Mouse (Mus musculus): ENCODE measurements around the gene Pik3ap1. TPM values are rescaled to one million over a fixed set of nuclear protein-coding genes. Genes with fewer than 3 reads are reported as not detected.

The Pik3ap1 gene
- polyA plus RNA-seq, 1 experiment: 0.16 TPM

DNA sequence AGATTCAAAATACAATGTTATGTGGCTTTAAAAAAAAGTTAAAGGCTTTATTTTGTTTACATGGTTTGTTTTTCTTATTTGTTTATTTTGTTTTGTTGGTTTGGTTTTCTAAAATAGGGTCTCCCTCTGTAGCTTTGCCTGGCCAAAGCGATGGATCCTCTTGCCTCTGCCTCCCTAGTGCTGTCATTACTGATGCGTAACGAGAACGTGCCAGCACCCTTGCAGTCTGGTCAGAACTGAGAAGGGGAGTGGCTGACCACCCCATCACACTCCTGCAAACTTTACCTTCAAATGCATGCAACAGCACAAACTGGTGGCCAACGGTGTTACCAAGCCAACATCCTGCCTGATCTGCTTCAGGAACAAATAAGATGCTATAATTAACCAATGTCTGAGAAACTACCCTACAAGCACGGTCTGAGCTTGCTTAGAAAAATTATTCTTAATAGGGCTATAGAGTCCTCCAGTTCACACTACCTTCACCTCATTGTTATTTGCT, 42.3 kb downstream of the Pik3ap1 start:
- Histone ChIP-seq H3K4me3 (ENCODE audit: low read depth, low read length) (no peak overlapping the region), H3K9me3 (replicated peaks; ENCODE audit: control insufficient read depth, insufficient read depth, low read length, poor library complexity, severe bottlenecking) (0 out of 2 replicates have a peak, but pooled peaks cover 2% of the 10 kb centered on the region), H3K27ac (ENCODE audit: insufficient read depth, low read length) (no peak overlapping the region), H3K4me1 (ENCODE audit: control insufficient read depth, insufficient read depth, low read length) (no peaks in the 10 kb centered on the region), H3K36me3 (ENCODE audit: control insufficient read depth, insufficient read depth, low read length, poor library complexity, severe bottlenecking) (no peaks in the 10 kb centered on the region), H3K27me3 (ENCODE audit: control insufficient read depth, insufficient read depth, low read length, poor library complexity, severe bottlenecking) (no peaks in the 10 kb centered on the region), H3K9ac (ENCODE audit: low read depth, poor library complexity, severe bottlenecking) (no peak overlapping the region)
- no peak for TF ChIP-seq CTCF (IDR thresholded peaks at IDR 0.05; ENCODE audit: low read depth, low read length)
- TF ChIP-seq POLR2A (IDR thresholded peaks at IDR 0.05; ENCODE audit: insufficient read depth, low read length): no peak
- TF ChIP-seq EP300 (IDR thresholded peaks at IDR 0.05; ENCODE audit: insufficient read depth, low read depth, low read length): no peak

DNA sequence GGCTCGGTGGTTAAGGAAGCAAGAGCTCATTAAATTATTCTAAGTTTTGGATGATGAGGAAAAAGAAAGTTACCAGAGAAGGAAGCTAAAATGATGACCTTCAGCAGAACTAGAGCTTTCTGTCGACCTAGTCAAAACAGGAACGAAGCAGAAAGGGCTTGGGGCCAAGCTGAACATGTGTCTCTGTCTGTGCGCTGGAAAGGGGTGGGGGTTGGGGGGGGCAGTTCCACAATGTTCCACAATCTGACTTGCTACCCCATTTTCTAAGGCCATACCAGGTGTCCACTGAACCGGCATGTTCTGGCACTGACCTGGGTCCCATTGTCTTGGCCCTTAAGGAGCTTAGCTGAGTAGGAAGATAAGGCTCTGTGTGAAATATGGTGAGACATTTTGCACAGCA, 43.2 kb downstream of the Pik3ap1 start:
- Histone ChIP-seq H3K27me3 (ENCODE audit: control insufficient read depth, insufficient read depth, low read length, poor library complexity, severe bottlenecking) (no peaks in the 10 kb centered on the region), H3K4me3 (ENCODE audit: low read depth, low read length) (no peak overlapping the region), H3K9ac (ENCODE audit: low read depth, poor library complexity, severe bottlenecking) (no peak overlapping the region), H3K36me3 (ENCODE audit: control insufficient read depth, insufficient read depth, low read length, poor library complexity, severe bottlenecking) (no peaks in the 10 kb centered on the region), H3K27ac (ENCODE audit: insufficient read depth, low read length) (no peak overlapping the region), H3K9me3 (replicated peaks; ENCODE audit: control insufficient read depth, insufficient read depth, low read length, poor library complexity, severe bottlenecking) (0 out of 2 replicates have a peak, but pooled peaks cover 2% of the 10 kb centered on the region), H3K4me1 (ENCODE audit: control insufficient read depth, insufficient read depth, low read length) (no peaks in the 10 kb centered on the region)
- TF ChIP-seq EP300 (IDR thresholded peaks at IDR 0.05; ENCODE audit: insufficient read depth, low read depth, low read length) (no peak), POLR2A (IDR thresholded peaks at IDR 0.05; ENCODE audit: insufficient read depth, low read length) (no peak), CTCF (IDR thresholded peaks at IDR 0.05; ENCODE audit: low read depth, low read length) (no peak)

DNA sequence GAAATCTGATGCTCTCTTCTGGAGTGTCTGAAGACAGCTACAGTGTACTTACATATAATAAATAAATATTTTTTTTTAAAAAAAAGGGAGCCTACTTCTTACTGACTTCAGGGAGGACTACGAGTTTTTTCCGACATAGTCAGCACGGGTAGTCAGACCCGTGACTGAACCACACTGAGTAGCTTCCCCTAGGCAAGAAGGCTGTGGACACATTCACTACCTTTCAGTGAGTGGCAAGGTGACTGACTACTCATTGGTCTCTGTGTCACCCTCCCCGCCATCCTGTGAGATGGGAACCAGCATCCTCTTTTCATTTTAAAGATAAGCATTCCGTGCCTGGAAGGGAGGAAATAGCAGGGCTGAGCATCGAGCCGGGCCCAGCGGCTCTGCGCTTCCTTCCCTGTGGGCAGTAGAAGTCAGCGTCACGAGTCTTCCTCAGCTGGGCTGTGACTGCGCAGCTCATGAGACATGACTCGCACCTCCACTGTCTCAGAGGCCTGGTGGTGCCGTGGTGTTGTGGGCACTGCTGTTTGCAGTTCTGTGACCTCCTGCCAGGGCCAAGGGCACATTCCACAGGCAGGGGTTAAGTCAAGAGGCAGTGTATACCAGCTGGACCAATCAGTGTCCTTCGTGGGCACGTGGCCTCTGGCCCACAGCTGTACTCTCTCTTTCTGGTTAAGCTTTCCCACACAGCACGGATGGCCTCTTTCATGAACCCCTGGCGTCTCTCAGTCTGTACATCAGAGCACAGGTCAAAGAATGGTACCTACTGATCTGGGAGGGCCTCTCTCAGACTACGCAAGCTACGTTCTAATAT, 45.7 kb downstream of the Pik3ap1 start:
- Histone ChIP-seq H3K9me3 (replicated peaks; ENCODE audit: control insufficient read depth, insufficient read depth, low read length, poor library complexity, severe bottlenecking) (0 out of 2 replicates have a peak, but pooled peaks cover 2% of the 10 kb centered on the region), H3K36me3 (ENCODE audit: control insufficient read depth, insufficient read depth, low read length, poor library complexity, severe bottlenecking) (no peaks in the 10 kb centered on the region), H3K4me1 (ENCODE audit: control insufficient read depth, insufficient read depth, low read length) (no peaks in the 10 kb centered on the region), H3K27me3 (ENCODE audit: control insufficient read depth, insufficient read depth, low read length, poor library complexity, severe bottlenecking) (no peaks in the 10 kb centered on the region), H3K4me3 (ENCODE audit: low read depth, low read length) (no peak overlapping the region), H3K27ac (ENCODE audit: insufficient read depth, low read length) (no peak overlapping the region), H3K9ac (ENCODE audit: low read depth, poor library complexity, severe bottlenecking) (no peak overlapping the region)
- TF ChIP-seq POLR2A (IDR thresholded peaks at IDR 0.05; ENCODE audit: insufficient read depth, low read length): no peak
- no peak for TF ChIP-seq CTCF (IDR thresholded peaks at IDR 0.05; ENCODE audit: low read depth, low read length)
- no peak for TF ChIP-seq EP300 (IDR thresholded peaks at IDR 0.05; ENCODE audit: insufficient read depth, low read depth, low read length)

DNA sequence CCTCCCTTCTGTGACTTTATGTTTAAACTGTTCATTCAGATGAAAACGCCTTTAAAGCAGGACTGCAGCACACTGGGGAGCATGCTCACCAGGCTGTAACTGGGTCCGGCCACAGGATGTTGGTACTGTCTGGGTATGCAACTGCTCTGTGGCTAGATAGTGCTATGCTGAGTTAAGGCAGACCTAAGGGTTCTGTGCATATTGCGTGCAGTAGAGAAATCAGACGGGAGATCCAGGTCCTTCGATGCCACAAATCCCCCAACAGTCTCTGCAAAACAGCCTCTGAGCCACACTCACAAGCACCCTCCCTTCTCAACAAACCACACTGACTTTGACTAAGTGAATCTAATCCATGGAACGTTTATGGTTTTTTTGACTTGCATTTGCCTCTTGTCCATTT, 46.5 kb downstream of the Pik3ap1 start:
- TF ChIP-seq EP300 (IDR thresholded peaks at IDR 0.05; ENCODE audit: insufficient read depth, low read depth, low read length) (no peak), POLR2A (IDR thresholded peaks at IDR 0.05; ENCODE audit: insufficient read depth, low read length) (no peak), CTCF (IDR thresholded peaks at IDR 0.05; ENCODE audit: low read depth, low read length) (no peak)
- Histone ChIP-seq H3K9ac (ENCODE audit: low read depth, poor library complexity, severe bottlenecking) (no peak overlapping the region), H3K9me3 (replicated peaks; ENCODE audit: control insufficient read depth, insufficient read depth, low read length, poor library complexity, severe bottlenecking) (0 out of 2 replicates have a peak, but pooled peaks cover 2% of the 10 kb centered on the region), H3K36me3 (ENCODE audit: control insufficient read depth, insufficient read depth, low read length, poor library complexity, severe bottlenecking) (no peaks in the 10 kb centered on the region), H3K4me1 (ENCODE audit: control insufficient read depth, insufficient read depth, low read length) (no peaks in the 10 kb centered on the region), H3K27me3 (ENCODE audit: control insufficient read depth, insufficient read depth, low read length, poor library complexity, severe bottlenecking) (no peaks in the 10 kb centered on the region), H3K27ac (ENCODE audit: insufficient read depth, low read length) (no peak overlapping the region), H3K4me3 (ENCODE audit: low read depth, low read length) (no peak overlapping the region)

DNA sequence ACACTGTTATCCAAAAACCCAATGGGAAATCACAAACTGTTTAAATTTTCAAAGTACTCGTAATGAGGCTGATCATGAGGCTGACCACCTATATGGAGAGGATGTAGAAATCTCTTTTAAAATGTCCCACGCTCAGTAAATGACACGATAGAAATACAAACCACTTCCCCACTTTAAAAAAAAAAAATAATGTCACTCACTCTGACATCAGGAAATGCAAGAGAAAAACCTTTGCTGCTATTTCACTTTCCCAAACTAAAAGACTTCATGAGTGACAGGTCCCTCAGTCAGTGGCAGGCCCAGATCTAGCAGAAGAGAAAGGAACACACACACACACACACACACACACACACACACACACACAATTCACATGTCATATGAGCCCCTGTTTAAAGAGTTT, 49.2 kb downstream of the Pik3ap1 start:
- no peak overlapping the region for H3K9ac ChIP-seq (ENCODE audit: low read depth, poor library complexity, severe bottlenecking)
- no peaks in the 10 kb centered on the region for H3K36me3 ChIP-seq (ENCODE audit: control insufficient read depth, insufficient read depth, low read length, poor library complexity, severe bottlenecking)
- H3K27me3 ChIP-seq (ENCODE audit: control insufficient read depth, insufficient read depth, low read length, poor library complexity, severe bottlenecking): no peaks in the 10 kb centered on the region
- H3K9me3 ChIP-seq (replicated peaks; ENCODE audit: control insufficient read depth, insufficient read depth, low read length, poor library complexity, severe bottlenecking): no peaks in the 10 kb centered on the region
- TF ChIP-seq CTCF (IDR thresholded peaks at IDR 0.05; ENCODE audit: low read depth, low read length): no peak
- TF ChIP-seq POLR2A (IDR thresholded peaks at IDR 0.05; ENCODE audit: insufficient read depth, low read length): no peak
- TF ChIP-seq EP300 (IDR thresholded peaks at IDR 0.05; ENCODE audit: insufficient read depth, low read depth, low read length): no peak
- H3K27ac ChIP-seq (ENCODE audit: insufficient read depth, low read length): no peak overlapping the region
- H3K4me3 ChIP-seq (ENCODE audit: low read depth, low read length): no peak overlapping the region
- H3K4me1 ChIP-seq (ENCODE audit: control insufficient read depth, insufficient read depth, low read length): no peaks in the 10 kb centered on the region

DNA sequence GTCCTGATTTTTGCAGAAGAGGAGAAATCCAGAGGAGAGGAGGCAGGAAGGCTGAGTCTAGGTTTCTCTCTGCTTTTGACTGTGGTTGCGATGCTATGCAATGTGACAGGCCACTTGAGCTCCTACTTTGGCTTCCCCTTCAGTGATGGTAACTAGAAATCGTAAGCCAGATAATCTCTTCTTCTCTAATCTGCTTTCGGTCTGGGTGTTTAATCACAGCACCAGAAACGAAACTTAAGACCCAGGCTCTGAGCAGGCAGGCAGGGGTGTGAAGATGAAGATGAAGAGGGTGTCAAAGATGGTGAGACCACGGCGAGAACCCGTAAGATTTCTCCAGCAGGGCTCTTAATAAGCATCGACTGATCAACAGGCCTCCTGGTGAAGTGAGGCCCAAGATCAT, 51.9 kb downstream of the Pik3ap1 start:
- Histone ChIP-seq H3K4me3 (ENCODE audit: low read depth, low read length) (no peak overlapping the region), H3K9me3 (replicated peaks; ENCODE audit: control insufficient read depth, insufficient read depth, low read length, poor library complexity, severe bottlenecking) (no peaks in the 10 kb centered on the region), H3K27ac (ENCODE audit: insufficient read depth, low read length) (no peak overlapping the region), H3K9ac (ENCODE audit: low read depth, poor library complexity, severe bottlenecking) (no peak overlapping the region), H3K27me3 (ENCODE audit: control insufficient read depth, insufficient read depth, low read length, poor library complexity, severe bottlenecking) (no peaks in the 10 kb centered on the region), H3K4me1 (ENCODE audit: control insufficient read depth, insufficient read depth, low read length) (no peaks in the 10 kb centered on the region), H3K36me3 (ENCODE audit: control insufficient read depth, insufficient read depth, low read length, poor library complexity, severe bottlenecking) (no peaks in the 10 kb centered on the region)
- TF ChIP-seq EP300 (IDR thresholded peaks at IDR 0.05; ENCODE audit: insufficient read depth, low read depth, low read length) (no peak), CTCF (IDR thresholded peaks at IDR 0.05; ENCODE audit: low read depth, low read length) (no peak)

Data from ES-Bruce4 (cell line).